Mouse (Mus musculus): ENCODE results near the gene Upf1.

Upf1 gene

DNA sequence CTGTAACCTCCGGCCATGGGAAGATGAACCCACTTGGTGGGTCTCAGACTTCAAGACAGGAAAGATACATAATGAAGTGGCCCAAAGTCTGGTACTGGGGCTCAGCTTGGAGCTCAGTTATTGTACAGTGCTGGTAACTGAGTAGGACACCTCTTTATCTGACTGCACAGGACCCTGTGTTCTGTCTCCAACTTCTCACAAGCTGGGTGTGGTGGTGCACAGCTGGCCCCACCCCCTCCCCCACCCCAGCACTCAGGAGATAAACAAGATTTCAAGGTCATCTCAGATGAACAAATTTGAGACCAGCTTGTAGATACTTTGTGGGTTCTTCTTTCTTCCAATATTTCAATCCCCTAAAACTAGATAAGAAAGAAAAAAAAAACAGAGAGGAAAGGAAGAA is 3.0 kb upstream of the Upf1 start:
- no peak for DNase-seq

DNA sequence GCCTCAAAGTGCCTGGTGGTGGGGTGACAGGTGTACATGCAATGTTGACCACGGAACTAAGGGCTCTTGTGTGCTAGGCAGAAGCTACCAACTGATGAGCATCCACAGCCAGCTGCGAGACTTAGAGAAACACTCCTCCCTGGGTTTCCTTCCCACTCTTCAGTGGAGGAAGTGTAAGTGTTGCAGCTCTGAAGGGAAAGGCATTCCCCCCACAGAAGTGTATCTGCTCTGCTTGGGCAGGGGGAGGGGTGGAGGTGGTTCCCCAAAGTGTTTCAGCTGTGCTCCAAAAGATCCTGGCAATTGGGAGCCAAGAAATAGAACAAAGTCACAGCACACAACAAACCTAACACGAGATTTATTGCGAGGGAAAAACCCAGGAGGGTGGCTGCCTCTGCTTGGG is 926 bp upstream of the Upf1 start:
- DNase-seq: no peak

DNA sequence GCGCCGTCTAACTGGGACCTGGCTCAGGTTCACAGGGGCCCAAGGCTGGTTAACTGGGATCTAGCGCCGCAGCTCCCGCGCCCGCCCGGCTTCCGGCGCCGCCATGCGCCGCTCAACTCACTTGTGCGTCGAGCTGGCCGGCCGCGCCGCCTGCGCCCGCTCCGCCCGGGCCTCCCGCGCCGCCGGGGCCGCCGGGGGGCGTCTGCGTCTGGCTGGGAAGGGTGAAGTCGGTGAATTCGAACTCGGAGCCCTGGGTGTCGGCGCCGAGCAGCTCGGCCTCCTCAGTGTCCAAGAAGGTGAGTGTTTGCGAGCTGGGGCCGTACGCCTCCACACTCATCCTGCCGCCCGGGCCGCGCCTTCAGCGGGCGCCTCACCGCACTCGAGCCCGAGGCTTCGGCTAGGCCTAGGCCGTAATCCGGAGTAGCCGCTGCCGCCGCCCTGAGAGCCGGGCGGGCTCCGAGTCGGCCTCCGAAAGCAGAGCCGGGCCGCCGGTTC is 374 bp downstream of the Upf1 start:
- DNase-seq: peak; percentile 65

DNA sequence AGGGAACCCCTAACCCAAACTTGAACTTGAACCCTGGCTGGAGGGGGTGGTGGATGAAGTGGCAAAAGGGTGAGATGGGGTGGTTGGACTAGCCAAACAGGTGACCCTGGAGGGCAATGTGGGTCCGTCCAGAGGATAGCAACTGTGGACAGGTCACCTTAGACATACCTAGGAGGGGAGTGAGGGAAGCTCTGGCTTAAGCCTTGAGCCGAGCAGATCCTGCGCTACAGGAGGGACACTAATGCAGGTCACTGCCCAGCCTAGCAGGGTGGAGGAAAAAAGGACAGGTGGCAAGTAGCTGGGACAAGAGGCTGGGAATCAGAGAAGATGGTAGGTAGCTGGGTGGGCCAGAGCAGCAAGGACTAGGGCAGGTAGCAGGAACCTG is 1.1 kb downstream of the Upf1 start:
- DNase-seq: no peak

DNA sequence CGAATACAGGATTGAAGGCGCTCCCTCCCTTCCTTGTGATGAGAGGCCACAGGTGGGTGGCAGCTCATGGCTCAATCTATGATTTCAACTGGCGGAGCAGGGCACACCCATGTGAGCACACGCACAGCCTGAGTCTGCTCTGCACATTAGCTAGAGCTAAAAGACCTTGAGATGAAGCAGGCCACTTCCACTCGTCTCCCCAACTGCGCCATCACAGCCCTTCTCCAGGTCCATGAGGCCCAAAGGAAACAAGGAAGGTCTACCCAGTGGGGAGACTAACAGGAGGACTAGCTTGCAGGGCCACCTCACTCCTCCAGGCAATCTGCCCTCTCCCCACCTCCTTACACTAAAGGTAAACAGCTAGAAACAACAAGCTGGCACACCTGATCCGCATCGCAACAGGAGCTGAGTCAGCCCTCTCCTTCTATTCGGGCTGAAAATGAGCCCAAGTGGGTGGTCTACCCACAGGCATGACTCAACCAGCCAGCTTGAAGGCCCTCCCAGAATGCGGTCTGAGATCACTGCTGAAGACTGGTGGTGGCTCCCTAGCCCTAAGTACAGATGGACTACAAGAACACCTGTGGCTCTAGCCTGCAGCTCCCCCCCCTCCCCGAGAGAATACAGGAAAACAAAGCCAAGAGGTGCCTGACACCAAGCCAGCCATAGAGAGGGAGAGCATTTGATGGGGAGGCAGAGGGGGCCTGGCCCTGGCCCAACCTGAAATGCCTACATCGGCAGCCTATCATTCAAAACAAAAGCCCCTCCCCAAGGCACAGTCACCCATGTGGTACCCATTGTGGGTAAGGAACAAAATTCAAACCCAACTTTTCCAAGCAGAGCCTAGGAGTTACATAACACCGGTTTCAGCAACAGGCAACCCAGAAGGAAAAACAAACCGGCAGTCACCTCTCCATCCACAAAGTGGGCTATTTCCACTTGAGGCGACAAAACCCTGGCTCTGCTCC is 1.8 kb downstream of the Upf1 start:
- DNase-seq: no peak

DNA sequence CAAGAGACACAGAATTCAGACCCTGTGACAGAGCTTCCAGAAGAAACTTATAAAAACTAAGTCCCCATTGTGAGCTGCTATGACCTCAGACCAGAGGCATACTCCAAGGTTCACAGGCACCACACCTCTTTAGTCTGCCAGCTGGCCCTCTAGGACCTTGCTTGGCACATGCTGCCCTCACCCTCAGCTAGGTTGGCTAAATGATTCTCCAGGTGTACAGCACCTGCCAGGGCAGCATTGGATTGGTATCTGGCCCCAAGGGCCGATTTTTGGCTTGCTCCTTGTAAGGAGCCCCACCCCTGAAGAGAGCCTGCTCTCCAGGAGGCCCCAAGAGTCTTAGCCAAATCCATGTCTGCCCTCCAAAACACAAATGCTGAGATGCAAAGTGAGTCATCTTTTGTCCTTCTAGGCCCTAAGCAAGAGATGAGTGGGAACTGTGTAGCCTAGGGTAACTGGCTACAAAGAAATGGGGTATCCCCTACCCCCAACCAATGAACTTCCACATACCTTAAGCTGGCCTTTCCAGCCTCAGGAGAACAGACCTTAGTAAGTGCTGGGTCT is 5.1 kb downstream of the Upf1 start:
- no peak for DNase-seq

DNA sequence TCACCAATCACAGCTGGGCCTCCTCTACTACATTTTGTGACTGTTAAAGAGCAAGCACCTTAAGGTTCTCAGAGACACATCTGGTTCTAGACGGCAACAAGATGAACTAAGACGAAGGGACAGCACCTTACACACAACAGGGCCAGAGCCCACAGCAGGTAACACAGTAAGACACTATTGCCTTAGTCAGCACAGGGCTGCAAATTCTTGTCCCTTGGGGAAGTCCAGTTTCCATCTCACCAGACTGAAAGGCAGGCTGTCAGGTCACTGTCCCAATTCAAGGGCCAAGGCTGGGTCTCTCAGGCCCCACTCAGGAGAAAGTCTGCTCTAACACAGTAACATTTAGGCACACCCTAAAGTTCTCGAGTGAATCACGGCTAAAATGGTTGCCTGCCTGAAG is 5.6 kb downstream of the Upf1 start:
- no peak for DNase-seq

DNA sequence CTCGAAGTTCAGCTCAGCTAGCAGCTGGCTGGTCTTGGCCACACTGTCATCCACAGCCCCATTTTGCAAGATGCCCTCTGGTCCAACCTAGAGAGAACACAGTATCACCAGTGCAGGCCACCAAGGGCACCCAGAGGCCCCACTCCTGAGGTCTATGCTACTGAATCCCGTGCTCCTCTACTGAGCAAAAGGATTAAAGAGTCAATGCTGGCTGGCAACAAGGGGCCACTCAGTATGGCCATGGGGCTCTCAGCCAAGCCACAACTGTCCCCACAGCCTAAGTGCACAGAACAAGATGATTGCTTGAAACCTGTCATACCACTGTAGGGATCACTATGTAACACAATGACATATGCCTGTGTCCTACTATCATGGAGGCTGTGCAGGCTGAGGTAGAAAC is 8.8 kb downstream of the Upf1 start:
- DNase-seq: no peak

DNA sequence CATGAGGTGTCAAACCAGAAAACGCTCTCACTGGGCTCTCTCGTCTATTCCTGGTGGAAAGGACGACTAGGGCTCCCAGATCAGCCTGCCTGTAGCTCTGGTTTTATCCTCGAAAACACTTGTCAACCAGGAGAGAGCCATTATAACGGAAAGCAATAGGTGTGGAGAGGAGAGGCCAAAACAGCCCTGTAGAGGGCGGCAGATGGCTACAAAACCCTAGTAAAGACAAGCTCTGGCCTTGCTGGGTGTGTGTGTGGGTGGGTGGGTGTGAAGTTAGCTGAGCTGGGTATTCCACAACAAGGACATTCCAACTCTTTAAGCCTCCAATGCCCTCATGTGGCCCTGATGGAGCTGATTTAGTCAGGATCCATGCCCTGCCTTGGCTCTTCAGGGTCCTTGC is 9.4 kb downstream of the Upf1 start:
- peak; percentile 38 for DNase-seq

DNA sequence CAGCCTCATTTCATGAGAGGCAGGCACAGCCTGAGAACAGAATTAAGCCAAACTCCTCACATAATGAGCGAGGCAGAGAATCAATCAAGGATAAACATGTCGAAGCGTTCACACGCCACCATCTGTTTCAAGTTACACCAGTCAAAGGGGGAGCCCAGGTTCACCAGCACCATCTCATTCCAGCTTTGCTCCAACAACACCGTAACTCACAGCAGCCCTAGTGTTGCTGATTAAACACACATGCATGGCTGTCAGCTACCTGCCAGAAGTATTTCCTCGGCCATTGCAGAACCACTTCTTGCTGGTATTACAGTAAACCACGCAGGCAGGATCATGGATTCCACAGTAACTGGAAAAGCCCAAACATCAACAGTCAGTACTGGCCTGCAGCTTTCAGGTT is 10.0 kb downstream of the Upf1 start:
- DNase-seq: no peak

DNA sequence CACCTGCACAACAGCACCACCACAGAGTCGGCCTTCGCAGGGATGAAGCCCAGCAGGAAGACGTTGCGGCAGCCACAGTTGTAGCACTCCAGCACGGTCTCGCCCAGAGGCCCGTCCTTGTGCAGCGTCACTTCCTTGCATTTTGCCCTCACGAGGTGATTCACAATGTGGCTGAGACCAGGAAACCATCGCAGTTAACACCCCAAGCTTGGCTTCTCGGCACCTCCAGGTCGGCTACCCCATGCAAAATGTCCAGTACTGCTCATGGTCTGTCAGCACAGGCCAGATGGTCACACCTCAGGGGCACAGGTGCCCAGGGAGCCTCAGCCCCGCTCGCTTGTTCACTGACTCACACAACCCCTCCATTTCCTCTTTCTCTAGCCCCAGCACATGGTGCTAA is 11.1 kb downstream of the Upf1 start:
- DNase-seq: no peak

DNA sequence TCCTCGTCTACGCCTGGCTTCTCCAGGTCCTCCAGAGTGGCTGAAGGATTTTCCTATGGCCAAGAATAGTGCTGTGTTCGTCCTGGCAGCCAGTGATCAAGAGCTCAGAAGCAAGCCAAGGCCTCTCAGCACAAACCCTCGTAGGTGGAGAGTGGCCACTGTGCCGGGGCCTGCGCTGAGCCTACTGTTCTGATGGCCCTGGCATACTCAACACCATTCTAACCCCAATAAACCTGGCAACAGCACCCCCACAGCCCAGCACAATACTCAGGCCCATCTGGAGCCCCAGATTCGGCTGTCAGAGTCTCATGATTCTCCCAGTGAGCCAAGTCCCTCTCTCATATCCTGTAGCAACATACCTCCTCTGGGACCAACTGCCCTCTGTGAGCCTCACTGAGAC is 12.4 kb downstream of the Upf1 start:
- DNase-seq: no peak

DNA sequence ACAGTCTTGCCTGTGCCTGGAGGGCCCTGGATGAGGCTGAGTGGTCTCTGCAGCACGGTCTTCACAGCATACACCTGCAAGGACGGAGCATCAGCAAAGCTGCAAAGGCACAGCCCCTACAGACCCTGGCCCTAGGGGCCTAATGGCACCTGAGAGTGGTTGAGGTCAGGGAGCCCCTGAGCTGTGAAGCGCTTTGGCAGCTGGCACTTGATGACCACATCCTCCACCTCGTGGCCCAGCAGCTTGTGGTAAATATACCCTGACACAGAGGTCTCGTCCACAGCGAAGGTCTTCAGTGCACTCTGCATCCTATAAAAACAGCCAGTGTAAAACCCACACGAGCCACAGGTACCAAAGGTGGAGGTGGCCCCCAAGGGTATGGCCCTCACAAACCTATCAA is 14.1 kb downstream of the Upf1 start:
- DNase-seq: no peak

DNA sequence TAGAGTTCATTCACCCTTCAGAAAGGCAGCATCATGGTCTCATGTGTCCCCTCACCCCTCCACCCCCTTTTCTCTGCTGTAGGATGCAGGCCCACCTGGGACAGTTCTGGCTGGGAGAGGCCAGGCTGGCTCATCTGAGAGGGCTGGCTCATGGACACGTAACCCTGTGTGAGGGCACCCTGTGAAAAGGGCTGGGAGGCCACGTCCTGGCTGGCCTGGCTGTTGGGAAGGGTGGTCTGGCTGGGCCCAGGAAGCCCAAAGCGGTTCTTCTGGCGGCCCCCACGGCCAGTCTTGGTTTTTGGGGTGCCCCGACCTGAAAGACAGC is 20.2 kb downstream of the Upf1 start:
- no peak for DNase-seq

DNA sequence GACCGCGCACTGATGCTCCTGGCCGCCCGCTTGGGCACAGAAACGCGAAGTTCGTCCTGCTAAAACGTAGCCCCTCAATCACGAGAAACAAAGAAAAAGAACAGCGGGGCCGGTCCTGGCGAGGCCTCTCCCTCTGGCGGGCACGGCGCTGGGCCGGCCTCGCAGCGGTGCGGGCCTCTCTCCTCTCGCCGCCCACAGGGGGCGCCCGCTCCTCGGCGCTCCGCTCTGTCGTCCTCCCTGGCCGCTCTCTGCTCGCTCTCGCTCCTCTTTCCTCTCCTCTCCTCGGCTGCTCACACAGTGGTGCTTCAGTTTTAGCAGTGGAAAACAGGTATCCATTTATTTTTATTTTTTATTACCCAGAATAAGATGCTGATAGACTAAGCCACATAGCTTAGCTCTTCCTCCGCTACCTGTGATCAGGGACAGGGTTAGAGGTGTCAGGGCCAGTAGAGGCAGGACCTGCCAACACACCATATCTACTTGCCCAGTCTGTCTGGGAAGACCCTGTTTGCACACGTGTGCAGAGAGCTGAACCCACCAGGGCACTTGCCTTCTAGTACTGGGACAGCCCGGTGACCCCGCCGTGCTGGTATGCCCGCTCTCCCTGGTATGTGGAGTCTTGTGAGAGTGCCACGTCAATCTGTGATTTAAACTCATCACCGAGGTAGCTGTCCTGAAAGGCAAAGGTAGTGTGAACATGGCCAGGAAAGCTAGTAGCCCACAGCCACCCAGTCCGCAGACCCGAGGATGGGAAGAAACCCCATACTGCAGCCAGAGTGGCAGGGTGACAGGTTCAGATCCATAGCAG is 20.8 kb downstream of the Upf1 start:
- no peak for DNase-seq

DNA sequence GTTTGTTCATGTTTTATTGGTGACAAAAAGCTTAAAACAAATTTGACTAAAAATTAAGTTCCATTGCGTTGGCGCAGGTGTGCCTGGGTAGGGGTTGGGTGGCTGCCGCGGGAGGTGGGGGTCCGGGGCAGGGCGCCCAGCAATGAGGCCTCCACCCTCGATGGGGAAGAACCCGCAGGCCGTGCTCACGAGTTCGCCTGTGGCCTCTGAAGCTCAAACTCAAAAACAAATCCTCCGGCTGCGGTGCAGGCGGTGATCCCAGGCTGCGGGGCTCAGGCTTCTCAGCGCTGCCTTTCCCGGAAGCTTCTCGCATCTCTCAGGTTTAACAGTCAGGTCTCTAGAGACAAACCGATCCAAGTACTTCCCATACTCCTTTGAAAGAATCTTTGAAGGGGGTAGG is 21.6 kb downstream of the Upf1 start:
- DNase-seq: no peak

DNA sequence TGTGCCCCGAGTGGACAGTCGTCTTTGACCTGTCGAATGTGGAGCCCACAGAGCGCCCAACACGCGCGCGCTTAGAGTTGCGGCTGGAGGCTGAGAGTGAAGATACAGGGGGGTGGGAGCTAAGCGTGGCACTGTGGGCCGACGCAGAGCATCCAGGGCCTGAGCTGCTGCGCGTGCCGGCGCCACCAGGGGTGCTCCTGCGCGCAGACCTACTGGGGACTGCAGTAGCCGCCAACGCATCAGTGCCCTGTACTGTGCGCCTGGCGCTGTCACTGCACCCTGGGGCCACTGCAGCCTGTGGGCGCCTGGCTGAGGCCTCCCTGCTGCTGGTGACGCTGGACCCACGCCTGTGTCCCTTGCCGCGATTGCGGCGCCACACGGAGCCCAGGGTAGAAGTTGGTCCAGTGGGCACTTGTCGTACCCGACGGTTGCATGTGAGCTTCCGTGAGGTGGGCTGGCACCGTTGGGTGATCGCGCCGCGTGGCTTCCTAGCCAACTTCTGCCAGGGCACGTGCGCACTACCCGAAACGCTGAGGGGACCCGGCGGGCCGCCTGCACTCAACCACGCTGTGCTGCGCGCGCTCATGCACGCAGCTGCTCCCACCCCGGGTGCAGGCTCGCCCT is 22.2 kb downstream of the Upf1 start:
- DNase-seq: no peak

DNA sequence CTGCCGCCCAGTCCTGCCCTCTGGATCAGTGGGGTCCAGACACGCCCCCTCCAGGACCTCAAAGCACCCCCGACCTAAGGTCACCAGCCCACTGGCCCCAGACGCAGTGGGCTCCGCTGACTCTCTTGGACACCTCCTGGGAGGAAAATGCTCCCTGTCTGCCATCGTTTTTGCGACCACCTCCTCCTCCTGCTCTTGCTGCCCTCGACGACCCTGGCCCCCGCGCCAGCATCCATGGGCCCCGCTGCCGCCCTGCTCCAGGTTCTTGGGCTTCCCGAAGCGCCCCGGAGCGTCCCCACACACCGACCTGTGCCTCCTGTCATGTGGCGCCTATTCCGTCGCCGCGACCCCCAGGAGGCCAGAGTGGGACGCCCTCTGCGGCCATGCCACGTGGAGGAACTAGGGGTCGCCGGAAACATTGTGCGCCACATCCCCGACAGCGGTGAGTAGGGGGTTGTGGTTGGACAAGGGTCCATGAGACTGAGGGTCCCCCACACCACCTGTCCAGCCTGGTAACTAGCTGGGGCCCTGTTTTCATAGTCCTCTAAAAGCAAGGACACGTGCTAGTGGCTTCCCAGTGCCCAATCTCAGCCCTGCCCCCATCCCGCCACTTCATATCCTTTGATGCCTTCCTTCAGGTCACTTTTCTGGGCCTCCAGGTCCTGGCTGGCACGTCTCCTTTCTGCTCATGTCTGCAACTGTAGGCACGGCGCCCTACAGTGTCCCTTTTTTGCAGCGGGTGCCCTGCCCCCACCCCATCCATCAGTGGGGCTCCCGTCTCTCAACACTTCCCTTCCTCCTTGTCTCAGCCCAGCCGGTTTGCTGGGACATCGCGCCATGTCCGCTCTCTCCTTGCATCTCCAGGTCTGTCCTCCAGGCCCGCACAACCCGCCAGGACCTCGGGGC is 23.0 kb downstream of the Upf1 start:
- DNase-seq: no peak

DNA sequence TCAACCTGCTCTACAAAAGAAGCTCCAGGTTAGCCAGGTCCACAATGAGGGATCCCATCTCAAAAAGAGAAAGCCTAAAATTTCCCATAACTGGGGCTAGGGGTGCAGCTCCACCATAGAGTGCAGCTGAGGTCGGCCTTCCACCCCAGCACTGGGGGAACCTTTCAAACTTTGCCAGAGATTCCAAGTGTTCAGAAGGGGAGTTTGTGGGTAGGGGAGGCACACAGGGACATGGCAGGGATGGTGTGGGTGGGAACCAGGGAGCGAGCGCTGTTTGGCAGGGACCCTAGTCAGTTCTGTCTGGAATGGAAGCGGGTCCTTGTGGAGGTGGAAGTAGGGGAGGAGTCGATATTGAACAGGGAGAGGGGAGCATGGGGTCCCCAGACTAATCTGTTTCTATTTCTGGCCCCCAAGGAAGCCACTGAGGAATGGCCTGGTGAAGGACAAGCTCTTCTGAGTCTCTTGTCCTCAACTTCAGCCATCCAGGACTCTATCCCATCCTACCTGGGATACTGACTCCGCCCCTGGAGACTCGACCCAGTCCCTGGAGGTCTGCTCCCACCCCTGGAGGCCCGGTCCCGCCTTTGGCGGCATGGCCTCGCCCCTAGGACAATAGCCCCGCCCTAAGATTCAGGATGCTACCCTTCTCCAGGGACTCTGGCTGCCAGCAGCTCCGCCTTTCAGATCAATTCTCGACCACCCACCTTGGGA is 23.8 kb downstream of the Upf1 start, which contains the start of gene Gdf1:
Gene Gdf1 (plus strand): TSS at position 694 of the 711 bp plus-strand sequence.
- DNase-seq: no peak

DNA sequence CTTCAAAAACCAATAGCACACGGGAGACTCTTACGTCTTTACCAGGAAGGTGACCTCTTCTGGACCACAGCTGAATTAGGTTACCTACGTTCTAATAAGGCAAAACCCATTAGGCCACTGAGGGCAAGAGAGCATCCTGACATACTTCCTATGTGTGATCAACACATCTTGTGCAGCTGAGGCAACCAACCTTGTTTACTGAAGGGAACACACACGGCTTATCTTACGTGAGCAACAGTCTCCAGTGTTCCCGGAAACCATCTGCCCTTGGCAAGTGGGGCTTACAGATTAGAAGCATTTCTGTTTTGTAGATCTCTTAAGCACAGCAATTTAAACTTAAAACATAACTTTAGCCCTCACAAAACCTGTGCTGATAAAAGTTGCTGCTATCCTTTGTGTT is 25.6 kb downstream of the Upf1 start:
- no peak for DNase-seq

DNA sequence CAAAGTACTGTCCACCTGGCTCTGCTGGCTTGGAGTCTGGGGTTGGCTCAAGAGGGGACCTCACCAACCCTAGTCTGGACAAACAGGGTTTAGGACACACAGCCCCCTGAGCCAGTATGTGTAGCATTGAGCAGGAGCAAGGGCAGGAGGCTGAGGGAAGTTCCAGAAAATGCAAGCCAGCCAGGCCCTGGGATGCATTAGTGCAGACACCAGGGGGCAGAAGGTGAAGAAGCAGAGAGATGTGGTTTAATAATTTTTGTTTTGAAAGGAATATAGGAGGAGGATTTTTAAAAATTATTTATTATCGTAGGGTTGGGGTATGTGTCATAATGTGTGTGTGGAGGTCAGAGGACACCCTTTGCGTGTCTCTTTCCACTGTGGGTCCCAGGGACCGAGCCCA is 29.4 kb downstream of the Upf1 start:
- no peak for DNase-seq

DNA sequence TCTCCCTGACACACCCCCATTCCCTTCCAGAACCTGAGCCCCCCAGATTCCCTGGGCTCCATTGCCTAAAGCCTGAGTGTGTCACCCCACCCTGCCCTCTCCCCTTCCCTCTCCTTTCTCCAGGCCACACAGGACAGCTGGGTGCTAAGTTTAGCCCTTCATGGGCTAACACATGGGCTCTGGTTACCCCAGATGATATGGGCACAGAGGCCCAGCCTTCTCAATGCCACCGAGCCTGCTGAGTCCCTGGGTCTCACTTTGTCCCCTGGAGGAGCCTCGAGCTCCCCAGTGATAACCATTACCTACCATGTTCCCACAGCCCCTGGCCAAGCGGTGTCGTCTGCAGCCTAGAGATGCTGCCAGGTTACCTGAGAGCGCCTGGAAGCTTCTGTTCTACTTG is 35.2 kb downstream of the Upf1 start:
- DNase-seq: no peak

All from thymus, postnatal 25 days (tissue).